Mouse (Mus musculus) CH12.LX (cell line): ENCODE results near the gene Atp5h. TPM values are rescaled to one million over a fixed set of nuclear protein-coding genes. Genes with fewer than 3 reads are reported as not detected.

Source experiments
- DNase-seq: peaks from one replicate; pipeline ENCODE4 v3.0.0-alpha.2; 2013; ENCODE audit errors: extremely low read depth
- H3K27ac ChIP-seq: 2 replicates; pipeline ENCODE4 v1.5.1; 2012; ENCODE audit warnings: low read depth, mild to moderate bottlenecking, control low read depth, moderate library complexity; ENCODE audit not compliant: insufficient read depth
- H3K27me3 ChIP-seq: replicated peaks from 2 replicates; pipeline ENCODE3; 2012; ENCODE audit warnings: inconsistent platforms
- H3K36me3 ChIP-seq, 2 experiments: replicated peaks in 1 of 2; 2 replicates each; pipeline versions ENCODE3 to v1.6.1; 2012; ENCODE audit warnings: inconsistent platforms in 1 of 2, low read length in 1 of 2, mild to moderate bottlenecking in 1 of 2, mixed read lengths in 1 of 2, moderate library complexity in 1 of 2; ENCODE audit not compliant: control insufficient read depth in 1 of 2, insufficient read depth in 1 of 2
- H3K4me1 ChIP-seq, 2 experiments: 2 replicates each; pipeline ENCODE4 v1.6.1; 2012; ENCODE audit warnings: inconsistent platforms in 1 of 2, moderate library complexity in 1 of 2; ENCODE audit not compliant: insufficient read depth in 2 of 2, control insufficient read depth in 1 of 2
- H3K4me2 ChIP-seq: 2 replicates; pipeline ENCODE4 v1.6.1; 2012; ENCODE audit warnings: low read depth, mild to moderate bottlenecking, control low read depth; ENCODE audit not compliant: poor library complexity, insufficient read depth, severe bottlenecking
- H3K4me3 ChIP-seq, 3 experiments: fragments of 150-350 bp in 1 of 3; sonication (generic) in 1 of 3; replicated peaks in 1 of 3; 2 replicates each; pipeline versions ENCODE3 to v1.5.1; 2011 to 2012; ENCODE audit warnings: low read depth in 2 of 3, low read length in 2 of 3, mild to moderate bottlenecking in 2 of 3, moderate library complexity in 2 of 3, control low read depth in 1 of 3, improper control_type of control experiment in 1 of 3, inconsistent platforms in 1 of 3, mixed read lengths in 1 of 3; ENCODE audit not compliant: poor library complexity in 1 of 3
- H3K79me2 ChIP-seq: replicated peaks from 2 replicates; pipeline ENCODE4 v1.6.1; 2012; ENCODE audit warnings: mild to moderate bottlenecking, moderate library complexity; ENCODE audit not compliant: control insufficient read depth, poor library complexity, insufficient read depth, severe bottlenecking; ENCODE audit errors: extremely low read depth
- H3K9ac ChIP-seq: 2 replicates; pipeline ENCODE4 v1.6.1; 2012; ENCODE audit warnings: low read depth, mild to moderate bottlenecking, control low read depth, moderate library complexity; ENCODE audit not compliant: insufficient read depth
- H3K9me3 ChIP-seq: replicated peaks from 2 replicates; pipeline ENCODE3; 2012; ENCODE audit warnings: low read length, inconsistent platforms, mixed read lengths
- CHD2 ChIP-seq: IDR thresholded peaks from 2 replicates; pipeline ENCODE4 v1.6.1; 2011; ENCODE audit warnings: low read length, improper control_type of control experiment
- CTCF ChIP-seq, 2 experiments: IDR thresholded peaks in 1 of 2; conservative IDR thresholded peaks in 1 of 2; 2 replicates each; pipeline ENCODE4 v1.5.1; 2011 to 2012; ENCODE audit warnings: low read depth in 2 of 2, low read length in 2 of 2, improper control_type of control experiment in 1 of 2, inconsistent platforms in 1 of 2, mild to moderate bottlenecking in 1 of 2, moderate library complexity in 1 of 2
- E2F4 ChIP-seq: IDR thresholded peaks from 2 replicates; pipeline ENCODE4 v1.6.1; 2011; ENCODE audit warnings: low read depth, low read length, improper control_type of control experiment; ENCODE audit not compliant: insufficient replicate concordance
- ELF1 ChIP-seq: IDR thresholded peaks from 2 replicates; pipeline ENCODE4 v1.6.1; 2014; ENCODE audit warnings: low read depth, mild to moderate bottlenecking, inconsistent platforms, low read length, improper control_type of control experiment
- EP300 ChIP-seq: IDR thresholded peaks from 2 replicates; pipeline ENCODE4 v1.6.1; 2011; ENCODE audit warnings: low read length, improper control_type of control experiment
- GABPA ChIP-seq: IDR thresholded peaks from 2 replicates; pipeline ENCODE4 v1.6.1; 2012; ENCODE audit warnings: low read depth, low read length, improper control_type of control experiment, inconsistent platforms; ENCODE audit not compliant: insufficient replicate concordance
- JUN ChIP-seq: IDR thresholded peaks from 2 replicates; pipeline ENCODE4 v1.6.1; 2011; ENCODE audit warnings: low read depth, mild to moderate bottlenecking, low read length, improper control_type of control experiment, moderate library complexity; ENCODE audit not compliant: insufficient read depth
- MAX ChIP-seq: IDR thresholded peaks from 2 replicates; pipeline ENCODE4 v1.6.1; 2011; ENCODE audit warnings: low read length, improper control_type of control experiment
- MAZ ChIP-seq: IDR thresholded peaks from 2 replicates; pipeline ENCODE4 v1.6.1; 2012; ENCODE audit warnings: low read depth, mild to moderate bottlenecking, inconsistent platforms, low read length, improper control_type of control experiment, moderate library complexity
- MEF2A ChIP-seq: IDR thresholded peaks from 2 replicates; pipeline ENCODE4 v1.6.1; 2014; ENCODE audit warnings: low read depth, mild to moderate bottlenecking, inconsistent platforms, low read length, improper control_type of control experiment, borderline replicate concordance
- MXI1 ChIP-seq: IDR thresholded peaks from 2 replicates; pipeline ENCODE4 v1.6.1; 2011; ENCODE audit warnings: mild to moderate bottlenecking, low read depth, low read length, improper control_type of control experiment
- NELFE ChIP-seq: IDR thresholded peaks from 2 replicates; pipeline ENCODE4 v1.6.1; 2011; ENCODE audit warnings: low read depth, low read length, improper control_type of control experiment
- NRF1 ChIP-seq: IDR thresholded peaks from 2 replicates; pipeline ENCODE4 v1.6.1; 2014; ENCODE audit warnings: low read depth, mild to moderate bottlenecking, inconsistent platforms, low read length, improper control_type of control experiment, moderate library complexity
- PAX5 ChIP-seq: IDR thresholded peaks from 2 replicates; pipeline ENCODE4 v1.6.1; 2012; ENCODE audit warnings: low read length, inconsistent platforms, mixed read lengths
- POLR2AphosphoS2 ChIP-seq: IDR thresholded peaks from 2 replicates; pipeline ENCODE4 v1.6.1; 2011; ENCODE audit warnings: low read depth, low read length, improper control_type of control experiment
- USF1 ChIP-seq: IDR thresholded peaks from 2 replicates; pipeline ENCODE4 v1.6.1; 2014; ENCODE audit warnings: low read depth, mild to moderate bottlenecking, inconsistent platforms, low read length, improper control_type of control experiment
- ZC3H11A ChIP-seq: IDR thresholded peaks from 2 replicates; pipeline ENCODE4 v1.6.1; 2012; ENCODE audit warnings: low read depth, mild to moderate bottlenecking, inconsistent platforms, low read length, improper control_type of control experiment
- ZKSCAN1 ChIP-seq: IDR thresholded peaks from 2 replicates; pipeline ENCODE4 v1.6.1; 2012; ENCODE audit warnings: low read depth, inconsistent platforms, low read length, improper control_type of control experiment, borderline replicate concordance
- ZNF384 ChIP-seq: IDR thresholded peaks from 2 replicates; pipeline ENCODE4 v1.6.1; 2012; ENCODE audit warnings: low read depth, low read length, improper control_type of control experiment, inconsistent platforms
- dilution Hi-C: fragments of 300-500 bp; cut with MboI; formaldehyde crosslinking; loops from 2 replicates; pipeline ENCODE4 v1.14.3; 2020; ENCODE audit warnings: low sequenced_read_pairs; ENCODE audit not compliant: extremely low pct_unique_long_range_greater_than_20kb, extremely low pct_ligation_motif_present
- in situ Hi-C: fragments of 300-500 bp; cut with MboI; formaldehyde crosslinking; loops from 3 replicates; pipeline ENCODE4 v1.14.3; 2019; ENCODE audit warnings: low sequenced_read_pairs, low pct_ligation_motif_present, low pct_unique_long_range_greater_than_20kb, mixed read lengths
- polyA plus RNA-seq: library from polyadenylated mRNA; unstranded; fragments of >175 nt; gene quantifications from 2 replicates; pipeline ENCODE4 v1.2.1, GENCODE M21; 2012; ENCODE audit warnings: low read depth; ENCODE audit not compliant: insufficient read length
- total RNA-seq, 2 experiments: library from RNA; depleted of rRNA; stranded (reverse); fragments of 300-350 nt in 1 of 2; fragments of >200 nt in 1 of 2; gene quantifications; 2 replicates each; pipeline ENCODE4 v1.2.3; 2012 to 2014

Gene Atp5h
- total and polyA plus RNA-seq, 3 experiments = 500 to 711 (median 671) TPM

DNA sequence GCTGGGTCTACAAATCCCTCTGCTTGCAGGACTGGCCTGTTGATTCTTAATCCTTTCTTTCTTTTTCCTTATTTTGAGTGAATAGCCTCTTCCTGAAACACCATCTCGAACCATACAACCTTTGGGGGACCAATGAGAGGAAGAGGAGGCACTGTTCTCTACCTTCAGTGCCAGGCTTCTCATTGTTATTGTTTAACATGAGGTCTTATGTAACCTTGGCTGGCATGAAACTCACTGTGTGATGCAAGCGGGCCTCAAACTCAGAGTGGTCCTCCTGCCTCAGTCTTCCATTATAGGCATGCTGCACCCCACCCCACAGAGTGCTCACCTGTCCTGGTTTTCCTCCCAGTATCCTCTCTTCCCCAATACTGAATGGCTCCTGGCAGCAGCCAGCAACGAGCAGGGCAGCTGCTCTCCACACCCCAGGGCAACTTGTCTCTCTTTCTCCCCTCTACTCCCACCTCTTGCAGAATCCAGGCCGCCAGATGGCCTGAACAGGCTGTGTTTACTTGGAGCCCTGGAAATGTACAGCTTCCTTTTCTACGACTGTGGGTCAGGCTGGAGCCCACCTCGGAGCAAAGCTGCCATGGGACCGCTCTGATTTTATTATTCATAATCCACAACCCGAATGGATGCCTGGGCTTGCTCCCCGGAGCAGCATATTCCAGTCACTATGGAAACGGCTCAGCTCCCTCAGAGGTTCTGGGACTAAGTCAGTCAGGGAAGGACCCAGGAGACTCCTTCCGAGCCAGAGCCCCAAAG is 19.0 kb downstream of the Atp5h start:
- TF ChIP-seq MAX = no peak
- TF ChIP-seq CHD2 = no peak
- Histone ChIP-seq H3K36me3 (peaks cover 0 to 8% of the 10 kb centered on the region in 2 experiments), H3K27me3 (peaks cover 42% of the 10 kb centered on the region), H3K9me3 (no peaks in the 10 kb centered on the region), H3K4me2 (no peak overlapping the region), H3K4me1 (peaks cover 6 to 20% of the 10 kb centered on the region in 2 experiments; a peak in 3 of 4 replicates), H3K79me2 (0 out of 2 replicates have a peak, but pooled peaks cover 2% of the 10 kb centered on the region), H3K27ac (no peak overlapping the region), H3K4me3 (no peak overlapping the region), H3K9ac (no peak overlapping the region)
- no peak for DNase-seq
- dilution Hi-C loops (no loop called here), in situ Hi-C loops (no loop called here)

DNA sequence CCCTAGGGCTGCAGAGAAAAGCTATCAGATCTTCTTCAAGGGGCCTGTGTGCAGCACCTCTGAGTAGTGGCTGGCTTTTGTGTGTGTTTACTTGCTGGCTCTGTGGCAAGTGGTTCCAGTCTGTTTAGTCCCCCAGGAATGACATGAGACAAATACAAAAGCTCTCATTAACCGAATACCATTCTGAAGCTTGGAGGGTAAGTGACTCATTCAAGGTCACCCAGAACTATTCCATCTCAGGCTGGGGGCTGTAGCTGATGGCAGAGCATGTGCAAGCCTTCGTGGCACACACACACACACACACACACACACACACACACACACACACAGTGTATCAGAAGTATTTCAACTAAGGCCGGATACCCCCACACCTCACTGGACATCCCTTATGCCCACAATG is 19.6 kb downstream of the Atp5h start:
- no peak for DNase-seq
- no peaks in the 10 kb centered on the region for H3K9me3 ChIP-seq
- H3K36me3 ChIP-seq = peaks cover 0 to 1% of the 10 kb centered on the region in 2 experiments
- H3K9ac ChIP-seq = no peak overlapping the region
- TF ChIP-seq CTCF (conservative IDR thresholded peaks at IDR 0.05 in 1 of 2, IDR thresholded peaks at IDR 0.05 in 1 of 2; ENCODE audit: low read depth in 2 of 2, low read length in 2 of 2) (no peak), POLR2AphosphoS2 (no peak), ZNF384 (no peak), CHD2 (no peak), ELF1 (no peak), E2F4 (no peak), MAZ (no peak), PAX5 (no peak), MEF2A (no peak), ZC3H11A (no peak), JUN (no peak), MXI1 (no peak), NRF1 (no peak), ZKSCAN1 (no peak), GABPA (no peak), USF1 (no peak), EP300 (no peak), NELFE (no peak)
- in situ Hi-C loops = no loop called here
- H3K4me1 ChIP-seq = peaks cover 6 to 13% of the 10 kb centered on the region in 2 experiments; a peak in 3 of 4 replicates
- dilution Hi-C loops = no loop called here
- H3K4me3 ChIP-seq = no peak overlapping the region
- H3K27ac ChIP-seq = no peak overlapping the region
- H3K27me3 ChIP-seq = peaks cover 48% of the 10 kb centered on the region
- H3K79me2 ChIP-seq = 0 out of 2 replicates have a peak, but pooled peaks cover 2% of the 10 kb centered on the region
- H3K4me2 ChIP-seq = no peak overlapping the region
